Mouse (Mus musculus): ENCODE data around the gene Zfy1. TPM values are rescaled to one million over a fixed set of nuclear protein-coding genes. Genes with fewer than 3 reads are reported as not detected.
"Not testable (repeated sequence)": the region's sequence is repeated elsewhere in the genome, so short reads cannot be mapped to it uniquely, and the experiment has no call there.

Gene Zfy1
- not detected for total RNA-seq (2022)

DNA sequence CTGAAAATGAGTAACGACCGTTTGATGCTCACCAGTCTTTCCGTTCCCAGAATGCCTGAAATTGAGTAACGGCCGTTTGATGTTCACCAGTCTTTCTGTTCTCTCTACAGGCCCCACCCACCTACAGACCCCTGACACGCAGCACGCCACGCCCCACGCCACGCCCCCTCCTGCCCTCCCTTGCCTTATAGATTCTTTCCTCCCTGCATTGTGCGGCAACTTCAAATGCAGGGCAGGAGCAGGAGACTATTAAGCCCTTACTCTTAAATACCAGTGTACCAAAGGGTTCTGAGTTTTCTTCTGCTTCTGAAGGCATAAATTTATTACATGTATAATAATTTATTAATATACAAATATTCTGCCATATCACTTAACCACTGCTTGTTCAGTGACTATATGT, at the start of gene Zfy1:
Zfy1 (minus strand) TSS at position 101 of the 400 bp plus-strand sequence.
- not testable (repeated sequence) for DNase-seq (ENCODE audit: low spot score in 2 of 2)

DNA sequence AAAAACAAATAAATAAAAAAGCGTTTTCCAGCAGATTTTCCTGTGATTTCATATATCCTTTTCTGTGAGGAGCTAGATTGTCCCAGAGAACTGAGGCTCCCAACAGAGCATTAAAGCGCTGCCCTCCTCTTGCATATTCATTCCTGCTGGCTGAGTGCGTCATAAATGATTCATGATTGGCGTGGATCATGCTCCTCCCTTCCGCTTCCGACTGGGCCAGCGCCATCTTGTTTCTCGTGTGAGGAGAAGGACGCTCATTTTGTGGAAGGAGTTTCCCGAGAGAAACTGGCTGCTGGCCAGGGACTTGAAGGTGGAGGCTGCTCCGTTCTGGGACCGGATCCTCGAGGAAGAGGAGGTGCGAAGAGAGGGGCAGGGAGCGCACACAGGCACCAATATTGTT, 21.2 kb upstream of the Zfy1 start, which contains the start of gene Uba1y:
Uba1y (plus strand) TSS at position 254 of the 400 bp plus-strand sequence.
- DNase-seq (ENCODE audit: low spot score in 2 of 2), result no peak

DNA sequence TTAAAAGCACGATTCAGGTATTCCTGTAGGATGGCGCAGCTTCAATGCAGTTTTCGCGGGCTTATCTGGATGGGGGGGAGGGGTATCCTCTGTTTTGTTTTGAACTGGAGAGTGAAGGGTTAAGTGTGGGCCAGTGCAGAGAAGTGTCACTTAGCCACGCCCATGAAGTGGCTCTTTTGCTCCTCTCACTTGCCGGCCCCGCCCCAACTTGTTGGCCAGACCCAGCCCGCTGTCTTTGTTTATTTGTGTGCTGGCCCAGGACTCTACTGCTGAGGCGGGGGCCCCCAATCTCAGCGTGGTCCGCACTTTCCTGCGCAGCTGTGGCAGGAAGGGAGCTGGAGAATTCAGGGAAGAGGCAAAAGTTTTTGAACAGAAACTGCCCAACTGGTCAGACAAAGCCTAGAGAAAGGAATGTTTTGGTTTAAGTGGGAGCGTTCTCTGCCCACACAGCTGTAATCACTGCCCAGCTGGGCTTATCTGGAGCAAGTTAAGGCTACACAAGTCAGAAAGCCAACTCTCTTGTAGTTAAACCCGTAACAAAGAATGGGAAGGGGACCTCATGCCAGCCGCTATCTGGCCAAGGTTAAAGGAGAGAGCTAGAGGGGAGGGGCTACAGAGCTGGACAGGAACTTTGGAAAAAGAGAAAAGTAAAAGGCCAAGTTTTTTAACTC, 11.9 kb upstream of the Zfy1 start:
- DNase-seq (ENCODE audit: low spot score in 2 of 2), result no peak

Other genes starting within 250 kb of the Zfy1 start
- gene Uba1y, start 21.2 kb upstream of the Zfy1 start, total RNA-seq (2022), result not detected
- 10 to 100 TPM in 2 of 4 experiments, under 1 TPM in 1, not detected in 1; 0.04 to 21.6 (median 17.8) TPM for gene Kdm5d, start 100.4 kb upstream of the Zfy1 start, total RNA-seq (2022)
- 10 to 100 TPM in 2 of 4 experiments, not detected in 2; 68.2 to 87.8 TPM for gene Eif2s3y, start 213.1 kb upstream of the Zfy1 start, total RNA-seq (2022)